In the genomic region with DNA sequence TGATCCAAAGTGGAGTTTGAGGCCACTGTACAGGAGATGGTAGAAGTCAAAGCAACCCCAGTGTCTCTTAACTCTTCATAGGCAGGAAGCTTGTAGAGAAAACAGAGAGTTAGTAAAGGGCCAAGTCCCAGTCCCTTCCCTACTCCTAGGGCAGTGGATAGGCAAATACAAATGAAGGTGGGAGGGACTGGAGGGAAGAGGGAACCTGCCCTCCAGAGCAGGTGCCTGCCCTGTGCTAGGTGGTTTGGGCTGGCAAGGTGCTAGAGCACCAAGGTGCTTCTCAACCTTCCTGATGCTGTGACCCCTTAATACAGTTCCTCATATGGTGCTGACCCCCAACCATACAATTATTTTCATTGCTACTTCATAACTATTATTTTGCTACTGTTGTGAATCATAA, we compare ENCODE assay signal across 21 mouse cellular contexts. TPM values are rescaled to one million over a fixed set of nuclear protein-coding genes. Genes with fewer than 3 reads are reported as not detected.
"Had no signal": no experiment of that assay in that cellular context is flagged by ENCODE, and none has a peak within 500 bp of the region (broad histone marks: within the 10 kb centered on the region; RNA-seq: fewer than 3 reads in every experiment).

No protein-coding gene starts in this region.

- H3K4me3 ChIP-seq: neural tube, embryonic 12.5 days; neural tube, embryonic 13.5 days; neural tube, embryonic 15.5 days; stomach, embryonic 15.5 days had no signal

- DNase-seq: retina, postnatal 1 day; right cerebral cortex, adult 18-20 months; right cerebral cortex, postnatal 14 days; right cerebral cortex, postnatal 25 days; right cerebral cortex, postnatal 4 days; spleen, adult 18-20 months; thymus, adult 18-20 months; thymus, adult 2 months; thymus, postnatal 14 days; thymus, postnatal 25 days; thymus, postnatal 36 days; thymus, postnatal 4 days had no signal

- H3K4me1 ChIP-seq: stomach, embryonic 15.5 days had no signal

- H3K27me3 ChIP-seq: neural tube, embryonic 12.5 days; neural tube, embryonic 13.5 days; neural tube, embryonic 15.5 days had no signal

- H3K9ac ChIP-seq: neural tube, embryonic 12.5 days; neural tube, embryonic 13.5 days; neural tube, embryonic 15.5 days; stomach, embryonic 15.5 days had no signal

- H3K9me3 ChIP-seq: neural tube, embryonic 12.5 days; neural tube, embryonic 13.5 days; neural tube, embryonic 15.5 days; stomach, embryonic 15.5 days had no signal

- H3K4me2 ChIP-seq: neural tube, embryonic 12.5 days; neural tube, embryonic 13.5 days; neural tube, embryonic 15.5 days; stomach, embryonic 15.5 days had no signal

- H3K36me3 ChIP-seq: neural tube, embryonic 12.5 days; neural tube, embryonic 13.5 days; neural tube, embryonic 15.5 days; stomach, embryonic 15.5 days had no signal

- H3K27ac ChIP-seq: neural tube, embryonic 12.5 days; neural tube, embryonic 13.5 days; neural tube, embryonic 15.5 days; stomach, embryonic 15.5 days had no signal

RNA-seq across cellular contexts. Expression of a gene that starts 24.4 kb away (rescaled TPM):
- total RNA-seq: neutrophil, adult 5-6 weeks had no signal
- polyA plus RNA-seq: neural tube, embryonic 13.5 days; small intestine, adult 2 months; spleen, adult 2 months; stomach, embryonic 14.5 days; stomach, embryonic 15.5 days; thymus, adult 2 months; urinary bladder, adult 2 months had no signal

RNA-seq across cellular contexts. Expression of a gene that starts 26.2 kb away (rescaled TPM):
- total RNA-seq: neutrophil, adult 5-6 weeks had no signal
